Mouse (Mus musculus): ENCODE results near the gene Ralgapa2. TPM values are rescaled to one million over a fixed set of nuclear protein-coding genes. Genes with fewer than 3 reads are reported as not detected.
A peak's percentile ranks its signal among the peaks of the same experiment; 100 is the strongest.

The Ralgapa2 gene
- total RNA-seq (2012; rRNA removed) (5.7 and 8.9 TPM in 2 replicates), total RNA-seq (2014; rRNA removed) (4.5 and 5.6 TPM in 2 replicates), polyA plus RNA-seq (2012; ENCODE audit: insufficient read length, low read depth) (10.0 and 10.3 TPM in 2 replicates)

DNA sequence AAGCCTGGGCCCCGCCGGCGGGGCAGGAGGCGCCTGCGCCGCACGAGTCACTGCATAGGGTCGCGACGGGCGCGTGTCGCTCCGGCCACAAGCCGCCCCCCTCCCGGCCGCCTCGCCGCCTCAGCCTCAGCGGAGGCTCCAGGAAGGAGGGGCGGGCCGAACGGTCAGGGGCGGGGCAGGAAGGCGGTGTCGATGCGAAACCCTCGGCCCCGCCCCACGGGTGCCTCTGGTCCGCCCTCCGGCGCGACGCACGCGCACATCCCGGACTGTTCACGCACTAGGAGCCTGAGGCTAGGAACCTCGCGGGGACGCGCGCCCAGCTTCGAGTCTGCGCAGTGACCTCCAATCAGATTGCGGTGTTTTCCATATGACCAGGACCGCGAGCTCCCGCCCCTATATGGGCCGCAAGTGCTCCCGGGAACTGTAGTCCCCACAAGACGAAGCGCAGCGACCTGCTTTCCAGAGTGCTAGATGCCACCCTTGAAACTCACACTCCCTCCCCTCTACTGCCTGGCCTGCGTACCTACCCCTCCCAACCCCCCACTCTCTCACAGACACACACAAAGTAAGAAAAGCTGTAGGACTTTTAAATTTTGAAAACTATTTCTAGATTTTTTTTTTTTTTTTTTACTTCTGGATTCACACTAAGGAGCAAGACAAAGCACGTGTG, at the start of gene Ralgapa2:
Gene Ralgapa2, minus strand, starts transcription at position 434 of the 670 bp plus-strand sequence.
- peak within 1 kb of the TSS; percentile 75 for H3K9ac ChIP-seq (ENCODE audit: insufficient read depth, low read depth)
- TF ChIP-seq RCOR1 (conservative IDR thresholded peaks at IDR 0.05; ENCODE audit: low read depth, low read length) (no peak), BHLHE40 (IDR thresholded peaks at IDR 0.05; ENCODE audit: low read depth, low read length) (peak; percentile 23), E2F4 (IDR thresholded peaks at IDR 0.05; ENCODE audit: insufficient replicate concordance, low read depth, low read length) (0 out of 2 replicates have a peak, but pooled peaks have one; percentile 47), EP300 (IDR thresholded peaks at IDR 0.05; ENCODE audit: low read length) (no peak), SIN3A (IDR thresholded peaks at IDR 0.05; ENCODE audit: low read length) (no peak), POLR2A (IDR thresholded peaks at IDR 0.05; ENCODE audit: low read depth, low read length) (peak; percentile 78), USF2 (conservative IDR thresholded peaks at IDR 0.05; ENCODE audit: low read depth, low read length) (no peak), ZNF384 (IDR thresholded peaks at IDR 0.05; ENCODE audit: low read depth, low read length) (peak; percentile 73), CTCF (conservative IDR thresholded peaks at IDR 0.05 in 1 of 2, IDR thresholded peaks at IDR 0.05 in 1 of 2; ENCODE audit: low read depth in 2 of 2, low read length in 2 of 2) (no peak), ZC3H11A (IDR thresholded peaks at IDR 0.05; ENCODE audit: low read depth, low read length) (no peak), TCF12 (IDR thresholded peaks at IDR 0.05; ENCODE audit: low read depth, low read length) (0 out of 2 replicates have a peak, but pooled peaks have one; percentile 17), HCFC1 (IDR thresholded peaks at IDR 0.05; ENCODE audit: low read depth, low read length) (peak; percentile 95), MAX (IDR thresholded peaks at IDR 0.05; ENCODE audit: low read length) (no peak), MEF2A (IDR thresholded peaks at IDR 0.05; ENCODE audit: borderline replicate concordance, low read depth, low read length) (no peak; the same call in 1 of the 2 replicates), MAFK (IDR thresholded peaks at IDR 0.05; ENCODE audit: insufficient replicate concordance, low read length) (no peak), UBTF (IDR thresholded peaks at IDR 0.05; ENCODE audit: low read depth, low read length) (no peak), USF1 (IDR thresholded peaks at IDR 0.05; ENCODE audit: low read depth, low read length) (peak; percentile 68), CHD2 (IDR thresholded peaks at IDR 0.05; ENCODE audit: low read length) (no peak; the same call in 1 of the 2 replicates), PAX5 (IDR thresholded peaks at IDR 0.05; ENCODE audit: low read length) (no peak), JUN (IDR thresholded peaks at IDR 0.05; ENCODE audit: insufficient read depth, low read depth, low read length) (no peak), SMC3 (IDR thresholded peaks at IDR 0.05; ENCODE audit: low read depth, low read length) (no peak), POLR2AphosphoS2 (IDR thresholded peaks at IDR 0.05; ENCODE audit: low read depth, low read length) (no peak), JUND (conservative IDR thresholded peaks at IDR 0.05; ENCODE audit: low read depth, low read length) (no peak), NELFE (IDR thresholded peaks at IDR 0.05; ENCODE audit: low read depth, low read length) (peak; percentile 56; the same call in 1 of the 2 replicates), GABPA (IDR thresholded peaks at IDR 0.05; ENCODE audit: insufficient replicate concordance, low read depth, low read length) (no peak; the same call in 1 of the 2 replicates), MAZ (IDR thresholded peaks at IDR 0.05; ENCODE audit: low read depth, low read length) (no peak), TBP (conservative IDR thresholded peaks at IDR 0.05; ENCODE audit: low read depth, low read length) (0 out of 2 replicates have a peak, but pooled peaks have one; percentile 38), RAD21 (IDR thresholded peaks at IDR 0.05; ENCODE audit: low read depth, low read length) (no peak), ZKSCAN1 (IDR thresholded peaks at IDR 0.05; ENCODE audit: borderline replicate concordance, low read depth, low read length) (no peak), MYC (IDR thresholded peaks at IDR 0.05; ENCODE audit: low read depth, low read length) (no peak), KAT2A (IDR thresholded peaks at IDR 0.05; ENCODE audit: insufficient replicate concordance, low read length) (peak; percentile 79; the same call in 1 of the 2 replicates), IRF4 (IDR thresholded peaks at IDR 0.05; ENCODE audit: low read depth, low read length) (no peak), ZMIZ1 (IDR thresholded peaks at IDR 0.05; ENCODE audit: low read depth, low read length) (no peak), NRF1 (IDR thresholded peaks at IDR 0.05; ENCODE audit: low read depth, low read length) (peak; percentile 96), ELF1 (IDR thresholded peaks at IDR 0.05; ENCODE audit: low read depth, low read length) (0 out of 2 replicates have a peak, but pooled peaks have one; percentile 55), MXI1 (IDR thresholded peaks at IDR 0.05; ENCODE audit: low read depth, low read length) (no peak; the same call in none of the 2 replicates)
- in situ Hi-C loops (cut with MboI; ENCODE audit: low pct_ligation_motif_present, low pct_unique_long_range_greater_than_20kb, low sequenced_read_pairs) (no loop called here), dilution Hi-C loops (cut with MboI; ENCODE audit: extremely low pct_ligation_motif_present, extremely low pct_unique_long_range_greater_than_20kb, low sequenced_read_pairs) (no loop called here)
- H3K4me1 ChIP-seq (ENCODE audit: control insufficient read depth in 1 of 2, insufficient read depth in 2 of 2): peaks cover 5 to 16% of the 10 kb centered on the region in 2 experiments
- H3K79me2 ChIP-seq (replicated peaks; ENCODE audit: control insufficient read depth, extremely low read depth, insufficient read depth, poor library complexity, severe bottlenecking): no peaks in the 10 kb centered on the region
- H3K36me3 ChIP-seq (replicated peaks in 1 of 2; ENCODE audit: control insufficient read depth in 1 of 2, insufficient read depth in 1 of 2, low read length in 1 of 2): no peaks in the 10 kb centered on the region
- peak within 1 kb of the TSS; percentile 76 for H3K4me2 ChIP-seq (ENCODE audit: insufficient read depth, low read depth, poor library complexity, severe bottlenecking)
- no peaks in the 10 kb centered on the region for H3K27me3 ChIP-seq (replicated peaks)
- peak; percentile 99 for DNase-seq (ENCODE audit: extremely low read depth)
- H3K27ac ChIP-seq (ENCODE audit: insufficient read depth, low read depth): no peak within 1 kb of the TSS
- no peaks in the 10 kb centered on the region for H3K9me3 ChIP-seq (replicated peaks; ENCODE audit: low read length)
- H3K4me3 ChIP-seq (replicated peaks in 1 of 3; ENCODE audit: low read depth in 2 of 3, low read length in 2 of 3, poor library complexity in 1 of 3): peak within 1 kb of the TSS; percentile 85 to 97 (median 96)
